Mouse (Mus musculus): ENCODE data around the gene Slc2a2.

DNA sequence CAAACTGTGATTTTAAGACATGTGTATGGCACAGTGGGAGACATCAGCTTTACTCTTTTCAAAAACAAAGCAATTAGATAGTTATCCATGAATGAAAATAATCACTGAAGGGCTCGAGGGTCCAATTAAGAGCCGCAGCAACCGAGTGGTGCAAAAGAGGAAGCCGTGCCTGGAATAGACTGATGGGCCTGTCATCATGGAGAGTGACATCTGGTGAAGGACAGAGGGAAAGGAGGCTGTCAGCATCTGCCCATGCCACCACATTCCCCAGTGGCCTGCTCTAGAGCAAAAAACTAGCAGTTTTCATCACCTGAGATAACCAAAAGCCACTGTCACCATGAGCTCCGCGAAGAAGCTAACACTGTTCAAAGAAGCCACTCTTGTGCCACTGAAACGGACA, 57.8 kb downstream of the Slc2a2 start:
- no peak for TF ChIP-seq CTCF (IDR thresholded peaks at IDR 0.05; ENCODE audit: insufficient read depth, low read depth, low read length)
- no peak for TF ChIP-seq POLR2A (IDR thresholded peaks at IDR 0.05; ENCODE audit: insufficient read depth, low read depth, low read length)

Data from olfactory bulb, adult 2 months (tissue).